In genomic region chr16:42911815-42912214, GRCm38 (mm10) we compare ENCODE assay signal across 13 mouse cellular contexts. TPM values are rescaled to one million over a fixed set of nuclear protein-coding genes. Genes with fewer than 3 reads are reported as not detected.
DNase-seq lines count a peak whose midpoint lies in the region; ATAC-seq and TF ChIP-seq lines count a peak whose summit lies in the region.
"Had no signal": no experiment of that assay in that cellular context is flagged by ENCODE, and none has a peak within 500 bp of the region (broad histone marks: within the 10 kb centered on the region; RNA-seq: fewer than 3 reads in every experiment).

No protein-coding gene starts in this region.

- no peak overlapping the region; the same call in 1 of the 2 replicates for H3K4me3 ChIP-seq in layer of hippocampus, adult 2 months
- H3K4me3 ChIP-seq: erythroblast, embryonic 14.5 days; limb, embryonic 12.5 days had no signal

- H3K27ac ChIP-seq in layer of hippocampus, adult 2 months = peak overlapping the region; percentile 89
- H3K27ac ChIP-seq: limb, embryonic 12.5 days had no signal

- no peak for TF ChIP-seq CTCF in layer of hippocampus, adult 2 months (conservative IDR thresholded peaks at IDR 0.05)

- no peak for ATAC-seq in megakaryocyte progenitor cell, adult 5-6 weeks (replicated peaks; ENCODE audit: poor library complexity)

- DNase-seq in gastrocnemius, adult 18-20 months (ENCODE audit: low spot score) = peak; percentile 32
- DNase-seq in gastrocnemius, postnatal 25 days = no peak
- no peak for DNase-seq in layer of hippocampus, adult 2 months (ENCODE audit: low spot score in 2 of 2)
- no peak for DNase-seq in layer of hippocampus, adult 9-11 months
- peak; percentile 20 for DNase-seq in brain, adult 2 months (ENCODE audit: low read depth, low spot score)
- DNase-seq in lung, postnatal 36 days = peak; percentile 76
- no peak for DNase-seq in urinary bladder, postnatal 4 days (ENCODE audit: low spot score in 2 of 2)
- DNase-seq: adrenal gland, adult 8-10 months; midbrain, embryonic 14.5 days; thymus, adult 18-20 months had no signal

RNA-seq across cellular contexts. Expression of gene Zbtb20, which starts 36.1 kb away (rescaled TPM):
- total RNA-seq in gastrocnemius, adult 18-20 months (2021) = 10 to 100 TPM; 75.4 to 79.3 TPM
- 10 to 100 TPM; 86.5 to 93.4 TPM for total RNA-seq in gastrocnemius, postnatal 25 days (2021)
- 100 to 1,000 TPM; 335 to 353 TPM for total RNA-seq in layer of hippocampus, adult 2 months (2021)
- total RNA-seq in megakaryocyte progenitor cell, adult 5-6 weeks (2015) = 10.9 and 13.1 TPM in 2 replicates
- 5.2 and 15.9 TPM in 2 replicates for total RNA-seq in megakaryocyte progenitor cell, adult 5-6 weeks (2017)

Comparison
In these comparisons a context has a peak if more than half of its experiments do, and no peak if none do; other contexts are left out.
1. DNase-seq: peak in gastrocnemius, adult 18-20 months (single experiment), brain, adult 2 months (single experiment) and lung, postnatal 36 days (single experiment); none in gastrocnemius, postnatal 25 days (single experiment), layer of hippocampus, adult 2 months (0 of 2), layer of hippocampus, adult 9-11 months (single experiment) and urinary bladder, postnatal 4 days (0 of 2).
2. RNA of gene Zbtb20, which starts 36.1 kb away (total RNA-seq): 335 to 353 TPM in layer of hippocampus, adult 2 months, 86.5 to 93.4 TPM in gastrocnemius, postnatal 25 days and 75.4 to 79.3 TPM in gastrocnemius, adult 18-20 months; 5.2 to 15.9 TPM in megakaryocyte progenitor cell, adult 5-6 weeks; every median in the first group is over 4 times any median in the second.